Mouse (Mus musculus) liver, adult 2 months (tissue): ENCODE measurements at regions not wholly inside any gene's neighbourhood (a gene's known extent, or its start where the extent isn't known, plus 50 kb on each side); places are given as distances from the start of the nearest gene placed in this dataset.
A peak's percentile ranks its signal among the peaks of the same experiment; 100 is the strongest.

Source experiments
- DNase-seq: peaks from one replicate; pipeline ENCODE4 v3.0.0-alpha.2; 2011; ENCODE audit warnings: low read depth, low spot score; ENCODE audit errors: extremely low read depth
- H3K27ac ChIP-seq: fragments of 200-500 bp; replicated peaks from 2 replicates; pipeline ENCODE4 v1.5.1; 2012; ENCODE audit warnings: low read depth, mild to moderate bottlenecking, control low read depth, inconsistent platforms, low read length; ENCODE audit not compliant: insufficient read depth
- H3K27me3 ChIP-seq: fragments of 200-500 bp; 2 replicates; pipeline ENCODE4 v1.6.1; 2012; ENCODE audit warnings: mild to moderate bottlenecking, moderate library complexity, low read length, inconsistent platforms; ENCODE audit not compliant: control insufficient read depth, insufficient read depth
- H3K36me3 ChIP-seq: fragments of 200-500 bp; 2 replicates; pipeline ENCODE4 v1.6.1; 2012; ENCODE audit warnings: low read length, inconsistent platforms; ENCODE audit not compliant: control insufficient read depth, insufficient read depth
- H3K4me1 ChIP-seq: fragments of 200-500 bp; 2 replicates; pipeline ENCODE4 v1.6.1; 2011; ENCODE audit warnings: low read length; ENCODE audit not compliant: control insufficient read depth, insufficient read depth
- H3K4me3 ChIP-seq: fragments of 200-500 bp; 2 replicates; pipeline ENCODE4 v1.5.1; 2011; ENCODE audit warnings: low read depth, mild to moderate bottlenecking, control low read depth, low read length, moderate library complexity; ENCODE audit not compliant: insufficient read depth
- H3K79me2 ChIP-seq: fragments of 200-500 bp; 2 replicates; pipeline ENCODE4 v1.6.1; 2012; ENCODE audit warnings: inconsistent platforms, mild to moderate bottlenecking, low read length, moderate library complexity; ENCODE audit not compliant: control insufficient read depth, insufficient read depth
- H3K9ac ChIP-seq: fragments of 200-500 bp; 2 replicates; pipeline ENCODE4 v1.6.1; 2012; ENCODE audit warnings: low read depth, mild to moderate bottlenecking, control low read depth, inconsistent platforms, low read length
- CTCF ChIP-seq: fragments of 200-500 bp; IDR thresholded peaks from 2 replicates; pipeline ENCODE4 v1.5.1; 2011; ENCODE audit warnings: low read depth, low read length, control low read depth
- POLR2A ChIP-seq: fragments of 200-500 bp; IDR thresholded peaks from 2 replicates; pipeline ENCODE4 v1.6.1; 2011; ENCODE audit warnings: low read length, control low read depth; ENCODE audit not compliant: insufficient read depth; ENCODE audit errors: extremely low read depth
- WGBS: fragments of 180-500 bp; shearing (Covaris S2); methylation state at CpG from one replicate; pipeline ENCODE4 v1.1.7; 2018; 5-methylcytosine and 5-hydroxymethylcytosine counted together

DNA sequence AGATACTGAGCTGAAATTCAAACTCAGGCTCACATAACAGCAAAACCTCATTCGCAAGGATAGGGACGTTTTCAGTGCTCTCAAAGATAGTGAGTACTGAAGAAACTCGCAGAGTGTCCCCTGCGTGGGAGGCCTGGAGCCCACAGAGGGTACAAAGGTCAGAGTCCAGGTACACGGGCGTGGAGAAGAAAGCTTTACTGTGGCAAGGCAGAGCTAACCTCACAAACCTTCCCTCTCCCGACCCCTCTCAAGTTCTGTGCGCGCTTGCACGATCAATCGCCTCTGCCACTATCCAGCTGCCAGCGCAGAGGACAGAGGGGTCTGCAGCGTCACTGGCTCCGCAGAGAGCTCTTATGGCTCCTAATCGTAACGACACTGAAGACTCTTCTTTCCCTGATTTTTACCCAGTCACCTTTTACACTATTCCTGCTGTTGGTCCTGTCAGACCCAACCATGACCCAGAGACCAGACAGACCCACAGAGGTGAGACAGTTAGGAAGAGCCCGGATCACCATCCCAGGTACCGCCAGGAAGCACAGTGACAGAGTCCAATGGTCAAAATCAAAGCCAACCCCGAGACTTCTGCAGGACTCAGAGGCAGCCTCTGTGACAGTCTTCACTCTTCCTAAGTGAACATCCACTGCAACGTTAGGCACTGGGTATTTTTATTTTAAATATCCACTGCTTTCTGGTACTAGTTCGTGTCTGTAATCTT lies 51.6 kb upstream of the Gadd45a start:
- H3K27me3 ChIP-seq: no peaks in the 10 kb centered on the region
- no peak overlapping the region for H3K9ac ChIP-seq
- peaks cover 10% of the 10 kb centered on the region for H3K4me1 ChIP-seq
- H3K27ac ChIP-seq: no peak overlapping the region
- no peaks in the 10 kb centered on the region for H3K79me2 ChIP-seq
- 32% methylated on average over 21 of the region's 21 CpGs for WGBS
- H3K36me3 ChIP-seq: no peaks in the 10 kb centered on the region
- DNase-seq: peak; percentile 45
- H3K4me3 ChIP-seq: no peak overlapping the region
- TF ChIP-seq CTCF (no peak), POLR2A (no peak)

DNA sequence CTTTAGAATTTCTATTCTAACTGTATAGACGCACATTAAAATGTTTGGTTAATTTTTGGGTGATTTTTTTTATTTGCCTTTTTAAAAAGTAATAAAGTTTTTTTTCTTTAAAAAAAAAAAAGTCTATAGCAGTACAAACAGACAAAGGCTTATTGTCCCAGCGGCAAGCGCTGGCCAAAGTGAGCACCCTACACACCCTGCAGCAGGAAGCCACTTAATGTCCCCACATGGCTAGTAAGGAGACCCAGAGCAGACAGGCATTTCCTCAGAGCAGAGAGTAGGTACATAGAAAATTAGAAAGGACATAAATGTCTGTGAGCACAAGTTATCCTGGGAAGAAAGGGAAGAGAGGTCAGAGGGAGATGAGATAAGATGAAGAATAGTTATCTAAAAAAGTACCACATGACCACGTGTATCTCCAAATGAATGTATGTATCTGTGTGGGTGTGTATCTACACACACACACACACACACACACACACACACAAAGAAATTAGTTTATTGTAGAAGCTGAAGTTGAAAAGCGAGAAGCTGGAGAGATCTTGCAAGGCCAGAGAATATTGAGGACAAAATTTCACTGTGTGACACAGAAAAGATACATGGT lies 50.7 kb upstream of the Gadd45a start:
- 91% methylated on average over 5 of the region's 5 CpGs for WGBS
- Histone ChIP-seq H3K36me3 (no peaks in the 10 kb centered on the region), H3K9ac (no peak overlapping the region), H3K4me3 (no peak overlapping the region), H3K79me2 (no peaks in the 10 kb centered on the region), H3K27me3 (no peaks in the 10 kb centered on the region), H3K4me1 (peaks cover 10% of the 10 kb centered on the region), H3K27ac (no peak overlapping the region)
- no peak for DNase-seq
- TF ChIP-seq POLR2A (no peak), CTCF (no peak)

DNA sequence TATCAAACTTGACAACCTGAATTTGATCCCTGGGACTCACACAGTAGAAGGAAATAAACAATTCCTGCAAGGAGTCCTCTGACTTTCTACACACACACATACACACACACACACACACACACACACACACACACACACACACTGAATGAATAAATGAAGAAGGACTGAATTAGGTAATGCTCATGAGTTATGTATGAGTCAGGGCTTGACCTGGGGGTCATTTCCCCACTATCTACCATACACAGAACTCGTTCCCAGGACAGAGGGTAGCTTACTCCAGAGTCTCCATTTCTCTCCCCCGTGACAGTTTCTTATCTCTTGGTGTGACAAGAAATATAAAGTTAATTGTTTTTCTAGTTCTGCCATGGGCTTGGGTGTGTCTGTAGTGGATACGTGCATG lies 50.1 kb upstream of the Gadd45a start:
- no peak overlapping the region for H3K9ac ChIP-seq
- no peaks in the 10 kb centered on the region for H3K36me3 ChIP-seq
- no peaks in the 10 kb centered on the region for H3K27me3 ChIP-seq
- H3K4me1 ChIP-seq: peaks cover 10% of the 10 kb centered on the region
- no peak for DNase-seq
- H3K4me3 ChIP-seq: no peak overlapping the region
- no peaks in the 10 kb centered on the region for H3K79me2 ChIP-seq
- TF ChIP-seq POLR2A: no peak
- TF ChIP-seq CTCF: no peak
- WGBS: 85% methylated on average over 3 of the region's 3 CpGs
- H3K27ac ChIP-seq: no peak overlapping the region
